Mouse (Mus musculus) megakaryocyte-erythroid progenitor cell, adult 5-6 weeks (primary cell): ENCODE results near the gene Cd82. TPM values are rescaled to one million over a fixed set of nuclear protein-coding genes. Genes with fewer than 3 reads are reported as not detected.

Experiments
- ATAC-seq: replicated peaks from 2 replicates; pipeline ENCODE4 v1.8.0; 2016; ENCODE audit warnings: mild to moderate bottlenecking, inconsistent platforms; ENCODE audit not compliant: severe bottlenecking, poor library complexity, low FRiP score, low TSS enrichment
- total RNA-seq, 2 experiments: library from RNA; stranded (forward) in 1 of 2; stranded (reverse) in 1 of 2; fragments of 200-1000, 215-1000 nt in 1 of 2; fragments of >200 nt in 1 of 2; fragmentation: Nextera tagmentation in 1 of 2; gene quantifications; 2 replicates each; pipeline ENCODE4 v1.2.3; 2014 to 2017

The Cd82 gene
- total RNA-seq, 2 experiments from 2014 or later: 86.4 to 105 TPM

DNA sequence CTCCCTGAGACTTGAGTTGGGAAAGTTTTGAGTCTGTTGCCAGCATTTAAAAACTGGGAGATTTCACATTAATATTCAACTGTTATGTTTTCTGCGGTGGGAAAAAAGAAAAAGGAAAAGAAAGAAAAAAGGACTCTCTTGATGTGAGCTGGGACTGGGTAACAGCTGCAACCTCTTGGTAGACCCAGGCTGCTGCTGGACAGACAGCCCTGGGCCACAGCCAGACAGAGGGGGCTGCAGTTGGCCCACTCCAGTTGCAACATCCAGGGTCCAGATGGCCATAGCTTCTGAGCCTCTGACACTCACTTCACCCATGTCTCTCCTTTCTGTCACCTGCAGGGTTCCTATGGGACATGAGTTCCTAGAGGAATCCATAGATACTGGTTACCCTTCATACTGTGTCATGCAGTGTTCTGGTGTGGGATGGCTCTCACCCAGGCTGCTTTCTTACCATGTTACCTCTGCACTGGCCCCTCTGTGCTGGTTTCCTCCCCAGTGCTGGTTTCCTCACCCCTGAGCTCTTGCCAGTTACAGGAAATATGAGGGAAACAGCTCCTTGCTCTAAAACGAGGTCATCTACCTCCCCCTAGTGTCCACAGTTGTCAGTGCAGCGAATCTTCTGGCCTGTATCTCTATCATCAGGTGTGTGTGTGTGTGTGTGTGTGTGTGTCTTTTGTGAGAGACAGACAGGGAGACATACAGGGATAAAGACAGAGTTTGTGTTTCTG is 8.1 kb upstream of the Cd82 start:
- ATAC-seq: peak; percentile 71

GRCm38 (mm10) chr2:93470127-93470526 is 7.2 kb upstream of the Cd82 start:
- peak; percentile 49 for ATAC-seq

- ATAC-seq: no peak
These were observed 6.2 kb upstream of the Cd82 start for GRCm38 (mm10) chr2:93469118-93469517.

GRCm38 (mm10) chr2:93466314-93466713 is 3.4 kb upstream of the Cd82 start:
- ATAC-seq: no peak

- ATAC-seq: peak; percentile 88
These were observed 848 bp downstream of the Cd82 start for GRCm38 (mm10) chr2:93461869-93462714.

- ATAC-seq: no peak
These were observed 2.0 kb downstream of the Cd82 start for GRCm38 (mm10) chr2:93460786-93461469.

- ATAC-seq: no peak
These were observed 3.6 kb downstream of the Cd82 start for GRCm38 (mm10) chr2:93459208-93459920.

- no peak for ATAC-seq
These were observed 4.4 kb downstream of the Cd82 start for GRCm38 (mm10) chr2:93458332-93459207.

- ATAC-seq: no peak
These were observed 5.4 kb downstream of the Cd82 start for GRCm38 (mm10) chr2:93457426-93458130.

GRCm38 (mm10) chr2:93456140-93456539 is 6.8 kb downstream of the Cd82 start:
- ATAC-seq: peak; percentile 53

- ATAC-seq: peak; percentile 64
These were observed 7.9 kb downstream of the Cd82 start for GRCm38 (mm10) chr2:93454817-93455591.

DNA sequence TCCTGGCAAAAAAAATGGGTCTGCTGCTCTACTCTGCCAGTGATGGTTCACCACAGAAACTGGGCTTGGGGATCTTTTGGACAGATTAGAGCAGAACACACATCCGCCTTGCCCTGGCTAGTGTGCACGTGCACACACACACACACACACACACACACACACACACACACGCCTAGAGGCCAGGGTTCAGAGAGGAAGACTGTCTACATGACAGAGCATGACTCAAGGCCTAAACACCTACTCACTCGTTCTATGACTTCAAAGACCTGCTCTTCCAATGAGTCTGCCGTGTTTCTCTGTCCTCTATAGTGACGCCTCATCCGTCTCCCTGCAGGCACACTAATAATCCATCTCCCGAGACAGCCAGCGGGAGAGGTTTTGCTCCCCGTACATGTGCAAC is 8.6 kb downstream of the Cd82 start:
- no peak for ATAC-seq

GRCm38 (mm10) chr2:93453046-93453445 is 9.9 kb downstream of the Cd82 start:
- no peak for ATAC-seq

GRCm38 (mm10) chr2:93452506-93452905 is 10.4 kb downstream of the Cd82 start:
- ATAC-seq: no peak

DNA sequence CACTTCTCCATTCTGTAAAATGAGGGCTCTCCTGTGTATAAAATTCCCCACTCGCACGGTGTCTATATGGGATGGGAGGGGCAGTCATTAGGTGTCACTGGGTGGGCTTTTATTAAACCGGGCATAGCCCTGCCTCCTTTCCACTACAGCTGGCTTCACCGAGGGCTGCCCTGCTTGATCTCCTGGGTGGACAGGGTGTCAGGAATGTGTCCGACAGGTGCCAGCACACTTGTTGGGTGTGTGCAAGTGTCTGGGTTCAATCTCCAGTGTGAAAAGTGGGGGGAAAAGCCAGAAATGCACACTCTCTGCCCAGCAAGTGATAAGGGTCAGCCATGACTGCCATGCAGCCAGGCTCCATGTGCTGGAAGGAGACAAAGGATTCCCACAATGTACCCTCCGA is 10.9 kb downstream of the Cd82 start:
- ATAC-seq: 0 out of 2 replicates have a peak, but pooled peaks have one; percentile 15

- no peak for ATAC-seq
These were observed 11.6 kb downstream of the Cd82 start for GRCm38 (mm10) chr2:93451219-93451938.

GRCm38 (mm10) chr2:93450695-93451094 is 12.2 kb downstream of the Cd82 start:
- ATAC-seq: no peak
